Mouse (Mus musculus) ES-E14 (cell line): ENCODE data around the gene Slc25a51.

Experiments used
- CHD2 ChIP-seq: IDR thresholded peaks from 2 replicates; pipeline ENCODE4 v1.6.1; 2014; ENCODE audit warnings: mild to moderate bottlenecking, low read depth, low read length, inconsistent platforms
- HCFC1 ChIP-seq: IDR thresholded peaks from 2 replicates; pipeline ENCODE4 v1.6.1; 2012; ENCODE audit warnings: low read length, inconsistent platforms, borderline replicate concordance; ENCODE audit not compliant: insufficient read depth
- MAFK ChIP-seq: IDR thresholded peaks from 2 replicates; pipeline ENCODE4 v1.6.1; 2014; ENCODE audit warnings: mild to moderate bottlenecking, low read depth, low read length, inconsistent platforms; ENCODE audit not compliant: insufficient read depth
- ZNF384 ChIP-seq: IDR thresholded peaks from 2 replicates; pipeline ENCODE4 v1.6.1; 2012; ENCODE audit warnings: low read depth, low read length, inconsistent platforms

- no peak for TF ChIP-seq HCFC1
- TF ChIP-seq ZNF384, result no peak
- no peak for TF ChIP-seq CHD2
- TF ChIP-seq MAFK, result no peak
These were observed 14.8 kb upstream of the Slc25a51 start for GRCm38 (mm10) chr4:45423406-45423805.
